Mouse (Mus musculus): Measurements from ENCODE around the gene Rtel1. TPM values are rescaled to one million over a fixed set of nuclear protein-coding genes. Genes with fewer than 3 reads are reported as not detected.

Gene Rtel1
- total RNA-seq (2014; rRNA removed), result 42.8 and 64.4 TPM in 2 replicates
- polyA plus RNA-seq (2015; fragmentation: Nextera tagmentation; extraction: Ambion mirVana), result 13.8 and 20.6 TPM in 2 replicates

DNA sequence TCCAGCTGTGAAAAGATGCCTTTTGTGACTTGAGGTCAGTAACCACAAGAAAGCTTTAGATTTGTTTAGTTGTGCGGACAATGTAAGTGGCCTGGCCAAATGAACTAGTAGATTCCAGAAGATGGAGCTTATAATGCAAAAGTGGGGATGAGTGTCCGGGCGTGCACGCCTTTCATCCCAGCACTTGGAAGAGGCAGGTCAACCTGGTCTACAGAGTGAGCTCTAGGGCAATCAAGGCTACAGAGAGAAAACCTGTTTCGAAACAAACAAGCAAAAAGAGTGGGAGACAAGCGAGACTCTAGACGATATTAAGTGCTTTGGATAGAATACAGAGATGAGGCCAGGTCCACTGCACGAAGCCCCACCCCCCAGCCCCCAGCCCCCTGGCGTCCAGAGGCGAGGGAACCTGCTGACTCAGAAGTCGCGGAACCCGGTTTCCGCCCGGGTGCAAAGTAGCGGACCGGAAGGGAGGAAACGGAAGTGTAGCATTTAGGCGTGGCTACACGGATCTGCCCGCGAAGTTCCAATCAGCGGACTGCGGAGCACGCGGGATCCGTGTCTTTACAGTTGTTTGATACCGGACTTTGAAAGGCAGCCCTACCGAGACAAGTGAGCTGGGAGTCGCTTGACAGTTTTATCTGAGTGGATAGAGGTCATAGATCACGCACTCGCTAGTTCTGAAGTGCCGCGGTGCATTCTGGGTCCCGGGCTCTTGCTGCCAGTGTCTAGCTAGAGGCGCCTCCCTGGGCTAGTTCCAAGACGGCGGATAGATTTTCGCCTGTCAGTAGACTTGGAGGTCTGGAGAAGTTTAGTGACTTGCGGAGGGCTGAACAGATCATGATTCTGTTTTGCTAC is at the start of gene Rtel1:
Gene Rtel1 (plus strand): TSS at position 492 of the 855 bp plus-strand sequence.
- peak within 1 kb of the TSS; percentile 64 for H3K4me3 ChIP-seq (ENCODE audit: low read depth, low read length)
- H3K4me1 ChIP-seq (ENCODE audit: insufficient read depth), result 0 out of 2 replicates have a peak, but pooled peaks cover 3% of the 10 kb centered on the region
- peak within 1 kb of the TSS; percentile 78 for H3K4me2 ChIP-seq (ENCODE audit: low read depth)
- H3K9ac ChIP-seq, result peak within 1 kb of the TSS; percentile 59
- TF ChIP-seq CTCF (IDR thresholded peaks at IDR 0.05; ENCODE audit: low read depth), result peak; percentile 31
- DNase-seq (peak; percentile 93), ATAC-seq (peak; percentile 97)
- peak within 1 kb of the TSS; percentile 64; the same call in 1 of the 2 replicates for H3K27ac ChIP-seq (ENCODE audit: low read depth, low read length)
- H3K27me3 ChIP-seq (ENCODE audit: insufficient read depth, low read length), result no peaks in the 10 kb centered on the region
- no peaks in the 10 kb centered on the region for H3K9me3 ChIP-seq (ENCODE audit: low read length)
- WGBS, result 7% methylated on average over 40 of the region's 40 CpGs
- peaks cover 18% of the 10 kb centered on the region for H3K36me3 ChIP-seq (ENCODE audit: insufficient read depth)

DNA sequence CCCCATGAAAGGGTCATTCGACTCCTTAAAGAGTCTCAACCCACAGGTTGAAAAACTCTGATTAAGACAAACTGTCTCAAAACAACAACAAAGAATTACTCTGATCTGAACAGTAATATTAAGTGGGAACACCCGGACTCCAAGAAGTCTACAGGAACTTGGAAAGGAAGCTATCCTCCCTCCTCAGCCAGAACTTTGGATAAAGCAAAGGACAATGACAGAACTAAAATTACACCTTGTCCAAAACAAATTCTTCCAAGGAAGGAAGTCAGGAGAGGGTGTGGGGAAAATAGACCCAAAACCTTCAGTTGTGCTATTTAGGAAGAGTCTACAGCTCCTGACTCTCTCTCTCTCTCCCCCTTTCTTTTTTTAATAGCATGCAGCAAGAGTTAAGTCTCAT is 47.4 kb upstream of the Rtel1 start:
- TF ChIP-seq CTCF (IDR thresholded peaks at IDR 0.05; ENCODE audit: low read depth), result no peak
- 92% methylated on average over 2 of the region's 2 CpGs for WGBS
- Histone ChIP-seq H3K36me3 (ENCODE audit: insufficient read depth) (peaks cover 47% of the 10 kb centered on the region), H3K4me2 (ENCODE audit: low read depth) (no peak overlapping the region), H3K9ac (no peak overlapping the region), H3K9me3 (ENCODE audit: low read length) (no peaks in the 10 kb centered on the region), H3K27me3 (ENCODE audit: insufficient read depth, low read length) (no peaks in the 10 kb centered on the region), H3K27ac (ENCODE audit: low read depth, low read length) (no peak overlapping the region), H3K4me1 (ENCODE audit: insufficient read depth) (no peaks in the 10 kb centered on the region), H3K4me3 (ENCODE audit: low read depth, low read length) (no peak overlapping the region)
- ATAC-seq, result no peak
- no peak for DNase-seq

DNA sequence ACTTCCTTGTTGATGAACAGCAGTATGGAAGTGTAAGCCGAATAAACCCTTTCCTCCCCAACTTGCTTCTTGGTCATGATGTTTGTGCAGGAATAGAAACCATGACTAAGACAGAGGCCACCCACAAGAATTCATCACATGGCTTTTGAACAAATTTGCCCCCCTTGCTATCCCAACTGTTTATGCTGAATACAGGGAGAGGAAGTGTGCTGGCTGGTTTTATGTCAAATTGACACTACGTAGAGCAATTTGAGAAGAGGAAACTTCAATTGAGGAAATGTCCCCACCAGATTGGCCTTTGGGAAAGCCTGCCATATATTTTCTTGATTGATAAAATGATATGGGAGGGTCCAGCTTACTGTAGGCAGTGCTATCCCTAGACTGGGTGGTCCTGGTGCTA is 45.7 kb upstream of the Rtel1 start:
- Histone ChIP-seq H3K9me3 (ENCODE audit: low read length) (no peaks in the 10 kb centered on the region), H3K4me1 (ENCODE audit: insufficient read depth) (no peaks in the 10 kb centered on the region), H3K36me3 (ENCODE audit: insufficient read depth) (peaks cover 61% of the 10 kb centered on the region), H3K9ac (no peak overlapping the region), H3K27me3 (ENCODE audit: insufficient read depth, low read length) (no peaks in the 10 kb centered on the region), H3K4me2 (ENCODE audit: low read depth) (no peak overlapping the region), H3K27ac (ENCODE audit: low read depth, low read length) (no peak overlapping the region), H3K4me3 (ENCODE audit: low read depth, low read length) (no peak overlapping the region)
- DNase-seq, result no peak
- ATAC-seq, result no peak
- TF ChIP-seq CTCF (IDR thresholded peaks at IDR 0.05; ENCODE audit: low read depth), result no peak
- WGBS, result 97% methylated on average over 2 of the region's 2 CpGs

DNA sequence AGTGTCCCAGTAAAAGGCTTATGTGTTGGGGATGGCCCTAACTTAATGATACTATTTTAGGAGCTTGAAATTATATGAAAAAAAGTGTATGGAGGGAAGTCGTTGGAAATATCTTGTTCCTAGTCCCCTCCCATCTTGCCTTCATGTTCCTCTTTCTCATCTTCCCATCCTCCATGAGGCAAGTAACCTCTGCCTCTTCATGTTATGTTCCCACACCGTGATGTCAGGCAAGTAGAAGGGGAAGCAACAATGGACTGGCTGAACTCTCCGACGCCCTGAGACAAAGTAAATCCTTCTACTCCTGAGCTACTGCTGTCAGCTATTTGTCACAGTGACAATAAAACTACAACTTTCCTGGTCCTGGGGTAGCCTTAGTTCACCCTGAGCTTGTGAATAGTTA is 44.9 kb upstream of the Rtel1 start:
- H3K4me3 ChIP-seq (ENCODE audit: low read depth, low read length), result no peak overlapping the region
- H3K27me3 ChIP-seq (ENCODE audit: insufficient read depth, low read length), result no peaks in the 10 kb centered on the region
- H3K36me3 ChIP-seq (ENCODE audit: insufficient read depth), result peaks cover 57% of the 10 kb centered on the region
- DNase-seq, result no peak
- H3K27ac ChIP-seq (ENCODE audit: low read depth, low read length), result no peak overlapping the region
- H3K9ac ChIP-seq, result no peak overlapping the region
- WGBS, result 85% methylated on average over 4 of the region's 4 CpGs
- no peak for TF ChIP-seq CTCF (IDR thresholded peaks at IDR 0.05; ENCODE audit: low read depth)
- H3K9me3 ChIP-seq (ENCODE audit: low read length), result no peaks in the 10 kb centered on the region
- H3K4me1 ChIP-seq (ENCODE audit: insufficient read depth), result no peaks in the 10 kb centered on the region
- no peak overlapping the region for H3K4me2 ChIP-seq (ENCODE audit: low read depth)
- no peak for ATAC-seq

DNA sequence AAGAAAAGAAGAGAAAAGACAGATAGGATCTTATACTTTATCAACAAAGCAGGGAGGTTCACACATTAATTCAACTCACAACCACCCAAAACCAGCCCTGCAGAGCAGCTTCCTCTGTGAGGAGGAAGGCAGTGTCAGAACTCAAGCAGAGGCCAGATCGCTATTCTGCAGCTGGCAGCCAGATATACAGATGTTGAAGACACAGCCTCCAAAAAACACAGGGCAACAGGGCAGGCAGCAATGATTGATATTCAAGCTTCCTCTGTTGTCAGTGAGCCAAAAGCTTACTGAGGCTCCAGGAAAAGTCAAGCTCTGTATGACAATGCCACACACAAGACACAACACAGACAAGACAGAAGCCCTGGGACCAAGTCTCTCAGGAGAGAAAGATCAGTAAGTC is 42.8 kb upstream of the Rtel1 start:
- peaks cover 49% of the 10 kb centered on the region for H3K36me3 ChIP-seq (ENCODE audit: insufficient read depth)
- no peak overlapping the region for H3K27ac ChIP-seq (ENCODE audit: low read depth, low read length)
- H3K9me3 ChIP-seq (ENCODE audit: low read length), result no peaks in the 10 kb centered on the region
- DNase-seq (no peak), ATAC-seq (no peak)
- no peaks in the 10 kb centered on the region for H3K27me3 ChIP-seq (ENCODE audit: insufficient read depth, low read length)
- H3K4me2 ChIP-seq (ENCODE audit: low read depth), result no peak overlapping the region
- WGBS, result 81% methylated on average over 1 of the region's 1 CpGs
- H3K4me1 ChIP-seq (ENCODE audit: insufficient read depth), result no peaks in the 10 kb centered on the region
- no peak overlapping the region for H3K4me3 ChIP-seq (ENCODE audit: low read depth, low read length)
- TF ChIP-seq CTCF (IDR thresholded peaks at IDR 0.05; ENCODE audit: low read depth), result no peak
- H3K9ac ChIP-seq, result no peak overlapping the region

DNA sequence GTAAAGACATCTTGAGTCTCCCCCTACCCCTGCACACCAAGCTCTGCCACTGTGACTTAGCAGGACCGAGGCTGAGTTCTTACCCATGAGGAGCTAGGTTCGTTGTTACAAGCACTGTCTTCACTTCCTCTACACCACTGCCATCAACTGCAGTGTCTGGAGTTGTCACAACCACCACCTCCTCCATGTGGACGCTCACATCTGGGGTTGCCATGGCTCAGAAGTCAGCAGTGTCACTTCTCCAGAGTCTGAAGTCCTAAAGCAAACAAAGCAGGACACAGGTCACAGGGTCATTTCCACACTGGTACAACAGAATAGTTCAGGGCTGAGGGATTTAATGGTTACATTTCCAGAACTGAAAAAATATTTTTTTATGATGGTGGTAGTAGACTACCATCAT is 41.7 kb upstream of the Rtel1 start:
- H3K4me3 ChIP-seq (ENCODE audit: low read depth, low read length), result no peak overlapping the region
- no peak for TF ChIP-seq CTCF (IDR thresholded peaks at IDR 0.05; ENCODE audit: low read depth)
- 89% methylated on average over 3 of the region's 3 CpGs for WGBS

DNA sequence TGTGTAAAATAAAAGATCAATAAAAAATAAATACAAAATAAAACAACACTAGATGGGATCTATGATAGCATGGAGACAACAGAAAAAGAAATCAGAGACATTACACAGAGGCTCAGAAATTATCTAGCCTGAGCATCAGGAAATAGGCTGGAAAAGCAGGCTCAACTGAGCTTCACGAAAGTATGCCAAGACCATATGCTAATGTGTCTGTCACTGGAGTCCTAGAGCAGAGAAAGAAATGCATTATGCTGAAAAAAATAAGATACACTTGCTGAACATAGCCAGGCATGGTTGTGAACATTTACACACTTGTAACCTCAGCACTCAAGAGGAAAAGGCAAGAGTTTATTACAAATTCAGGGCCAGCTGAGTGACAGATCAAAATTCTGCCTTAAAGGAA is 39.6 kb upstream of the Rtel1 start:
- Histone ChIP-seq H3K9ac (no peak overlapping the region), H3K36me3 (ENCODE audit: insufficient read depth) (peaks cover 37% of the 10 kb centered on the region), H3K27ac (ENCODE audit: low read depth, low read length) (no peak overlapping the region), H3K27me3 (ENCODE audit: insufficient read depth, low read length) (no peaks in the 10 kb centered on the region), H3K9me3 (ENCODE audit: low read length) (no peaks in the 10 kb centered on the region), H3K4me2 (ENCODE audit: low read depth) (no peak overlapping the region), H3K4me3 (ENCODE audit: low read depth, low read length) (no peak overlapping the region), H3K4me1 (ENCODE audit: insufficient read depth) (no peaks in the 10 kb centered on the region)
- ATAC-seq, result peak; percentile 27; the same call in 1 of the 2 replicates
- 39% methylated on average over 1 of the region's 1 CpGs for WGBS
- DNase-seq, result peak; percentile 38
- TF ChIP-seq CTCF (IDR thresholded peaks at IDR 0.05; ENCODE audit: low read depth), result no peak

More for the DNA sequence above, 41.7 kb upstream of the Rtel1 start:
- Histone ChIP-seq H3K9ac (no peak overlapping the region), H3K27ac (ENCODE audit: low read depth, low read length) (no peak overlapping the region), H3K36me3 (ENCODE audit: insufficient read depth) (peaks cover 49% of the 10 kb centered on the region), H3K4me2 (ENCODE audit: low read depth) (no peak overlapping the region), H3K9me3 (ENCODE audit: low read length) (no peaks in the 10 kb centered on the region), H3K4me1 (ENCODE audit: insufficient read depth) (no peaks in the 10 kb centered on the region), H3K27me3 (ENCODE audit: insufficient read depth, low read length) (no peaks in the 10 kb centered on the region)
- DNase-seq (no peak), ATAC-seq (no peak)
